Mouse (Mus musculus) left cerebral cortex, adult 9 months (tissue): Measurements from ENCODE around the gene Zswim9.
A peak's percentile ranks its signal among the peaks of the same experiment; 100 is the strongest.

Source experiments
- DNase-seq, 2 experiments: peaks; one replicate each; pipeline ENCODE4 v3.0.0; 2022; ENCODE audit warnings: low spot score in 2 of 2

Gene Zswim9

GRCm38 (mm10) chr7:13268749-13269260, 9.7 kb downstream of the Zswim9 start:
- no peak for DNase-seq

- DNase-seq, result no peak
These were observed 14.1 kb downstream of the Zswim9 start for GRCm38 (mm10) chr7:13264396-13264795.

- no peak for DNase-seq
These were observed 14.7 kb downstream of the Zswim9 start for GRCm38 (mm10) chr7:13263851-13264250.

- DNase-seq, result peak in 1 of 2 experiments; percentile 18
These were observed 17.5 kb downstream of the Zswim9 start for GRCm38 (mm10) chr7:13260746-13261700.

- no peak for DNase-seq
These were observed 65.8 kb downstream of the Zswim9 start, which contains the start of gene Vmn1r89 for GRCm38 (mm10) chr7:13212720-13213119. Gene Vmn1r89, plus strand, starts transcription at chr7:13213020.
